Mouse (Mus musculus): ENCODE data around the gene Pgs1. TPM values are rescaled to one million over a fixed set of nuclear protein-coding genes. Genes with fewer than 3 reads are reported as not detected.
A peak's percentile ranks its signal among the peaks of the same experiment; 100 is the strongest.

The Pgs1 gene
- polyA plus RNA-seq, 1 experiment from 2014 or later: 88.6 TPM

DNA sequence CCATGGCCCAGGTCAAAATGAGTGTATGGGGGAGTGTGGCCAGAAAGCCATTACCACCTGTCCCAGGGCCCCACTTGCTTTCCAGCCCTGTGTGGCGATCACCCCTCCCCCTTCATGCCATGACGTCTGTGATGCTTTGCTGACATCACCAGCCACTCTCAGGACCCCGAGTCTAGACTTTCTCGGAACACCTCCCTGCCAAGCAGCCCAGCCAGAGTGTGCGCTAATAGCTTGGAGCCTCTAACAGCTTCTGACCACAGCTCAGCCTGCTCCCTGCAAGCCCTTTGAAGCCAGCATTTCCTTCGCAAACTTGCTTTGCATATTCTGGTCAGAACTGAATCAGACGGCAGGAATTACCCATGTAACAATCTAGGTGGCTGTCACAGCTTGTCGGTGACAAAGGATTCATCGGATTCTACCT, 20.5 kb upstream of the Pgs1 start:
- peaks cover 44% of the 10 kb centered on the region; the same call in 1 of the 2 replicates for H3K4me1 ChIP-seq (ENCODE audit: insufficient read depth, low read depth, low read length)
- ATAC-seq (no peak), DNase-seq (ENCODE audit: low spot score) (no peak)
- peak overlapping the region; percentile 14; the same call in 1 of the 2 replicates for H3K4me2 ChIP-seq (replicated peaks; ENCODE audit: low read depth, low read length)
- H3K27ac ChIP-seq (ENCODE audit: low read length): peak overlapping the region; percentile 90
- no peak overlapping the region for H3K9ac ChIP-seq (replicated peaks; ENCODE audit: low read depth)
- no peaks in the 10 kb centered on the region for H3K27me3 ChIP-seq (replicated peaks; ENCODE audit: insufficient read depth, low read length)
- H3K4me3 ChIP-seq (ENCODE audit: low read depth, low read length): 0 out of 2 replicates have a peak overlapping the region, but pooled peaks have one; percentile 2
- no peaks in the 10 kb centered on the region for H3K36me3 ChIP-seq (ENCODE audit: insufficient read depth, low read length)
- TF ChIP-seq EP300 (IDR thresholded peaks at IDR 0.05) (no peak), CTCF (IDR thresholded peaks at IDR 0.05) (no peak)
- no peaks in the 10 kb centered on the region for H3K9me3 ChIP-seq (ENCODE audit: low read length)
- 42% methylated on average over 9 of the region's 9 CpGs for WGBS

DNA sequence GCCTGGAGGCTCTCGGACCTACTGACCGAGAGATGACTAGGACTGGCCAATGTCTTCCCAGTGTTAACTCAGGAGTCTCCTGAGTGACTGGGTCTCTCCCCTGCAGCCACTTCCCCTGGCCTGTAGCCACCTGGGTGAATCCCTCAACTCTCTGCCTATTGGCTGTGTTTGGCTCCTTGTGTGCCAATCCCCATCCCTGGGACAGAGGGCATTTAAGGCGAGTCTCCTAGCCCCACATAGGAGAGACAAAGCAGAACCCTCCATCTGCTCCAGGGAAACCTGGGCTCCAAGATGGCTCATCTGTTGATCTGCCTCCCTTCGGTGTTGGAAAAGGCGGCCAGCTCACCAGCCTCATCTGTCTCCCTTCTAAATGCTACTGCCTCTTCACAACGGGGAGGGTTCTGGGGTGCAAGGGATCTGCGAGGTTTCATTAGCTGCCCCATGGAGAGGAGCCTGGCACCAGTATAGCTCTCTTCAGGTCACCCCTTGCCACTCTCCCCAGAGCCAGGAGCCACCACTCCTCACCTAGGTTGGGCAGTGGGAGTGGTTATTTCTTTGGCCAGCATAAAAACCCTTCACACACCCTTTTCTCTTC, 19.5 kb upstream of the Pgs1 start:
- Histone ChIP-seq H3K4me3 (ENCODE audit: low read depth, low read length) (peak overlapping the region; percentile 92), H3K4me2 (replicated peaks; ENCODE audit: low read depth, low read length) (peak overlapping the region; percentile 89), H3K27ac (ENCODE audit: low read length) (no peak overlapping the region), H3K4me1 (ENCODE audit: insufficient read depth, low read depth, low read length) (peaks cover 44% of the 10 kb centered on the region; the same call in 1 of the 2 replicates), H3K27me3 (replicated peaks; ENCODE audit: insufficient read depth, low read length) (no peaks in the 10 kb centered on the region), H3K36me3 (ENCODE audit: insufficient read depth, low read length) (no peaks in the 10 kb centered on the region), H3K9ac (replicated peaks; ENCODE audit: low read depth) (no peak overlapping the region; the same call in 1 of the 2 replicates), H3K9me3 (ENCODE audit: low read length) (no peaks in the 10 kb centered on the region)
- ATAC-seq: no peak
- DNase-seq (ENCODE audit: low spot score): no peak
- TF ChIP-seq EP300 (IDR thresholded peaks at IDR 0.05) (no peak), CTCF (IDR thresholded peaks at IDR 0.05) (no peak)
- 77% methylated on average over 7 of the region's 7 CpGs for WGBS

DNA sequence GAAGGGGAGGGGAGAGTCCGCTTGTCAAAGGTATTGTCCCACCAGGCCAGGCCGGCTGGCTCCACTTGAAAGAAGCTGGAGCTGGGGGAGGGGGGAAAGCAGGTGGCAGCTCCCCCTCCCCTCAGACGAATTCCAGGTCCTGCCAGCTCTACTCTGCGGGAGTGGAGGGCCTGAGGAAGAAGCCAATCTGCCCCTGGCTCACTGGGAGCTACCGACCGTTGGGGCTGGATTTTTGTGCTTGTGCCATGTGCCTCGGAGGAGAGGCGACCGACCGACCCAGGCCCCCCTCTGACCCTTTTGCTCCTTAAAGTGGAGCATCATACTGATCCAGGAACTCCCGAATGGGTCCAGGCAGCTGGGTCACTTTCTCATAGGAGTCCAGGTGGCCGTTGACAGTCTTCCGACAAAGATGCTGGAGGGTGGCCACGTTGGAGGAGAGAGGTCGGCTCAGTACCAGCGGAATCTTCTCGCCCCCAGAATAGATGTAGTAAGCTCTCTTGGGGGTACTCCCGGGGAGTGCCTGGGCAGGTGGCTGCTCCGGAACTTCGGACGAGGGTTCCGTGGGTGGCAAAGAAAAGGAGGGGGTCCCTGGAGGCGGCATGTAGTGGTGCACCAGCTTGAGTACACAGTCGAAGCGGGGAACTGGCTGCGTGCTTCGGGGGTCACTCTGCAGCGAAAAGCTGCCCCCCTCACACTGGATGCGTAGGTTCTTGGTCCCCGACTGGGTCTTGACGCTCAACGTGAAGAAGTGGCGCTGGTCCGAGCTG, 18.7 kb upstream of the Pgs1 start:
- Histone ChIP-seq H3K9ac (replicated peaks; ENCODE audit: low read depth) (peak overlapping the region; percentile 97), H3K27ac (ENCODE audit: low read length) (no peak overlapping the region), H3K36me3 (ENCODE audit: insufficient read depth, low read length) (no peaks in the 10 kb centered on the region), H3K9me3 (ENCODE audit: low read length) (no peaks in the 10 kb centered on the region), H3K27me3 (replicated peaks; ENCODE audit: insufficient read depth, low read length) (no peaks in the 10 kb centered on the region), H3K4me2 (replicated peaks; ENCODE audit: low read depth, low read length) (peak overlapping the region; percentile 89), H3K4me3 (ENCODE audit: low read depth, low read length) (peak overlapping the region; percentile 92), H3K4me1 (ENCODE audit: insufficient read depth, low read depth, low read length) (peaks cover 38% of the 10 kb centered on the region; the same call in 1 of the 2 replicates)
- DNase-seq (ENCODE audit: low spot score) (no peak), ATAC-seq (no peak)
- TF ChIP-seq CTCF (IDR thresholded peaks at IDR 0.05): no peak; the same call in 1 of the 2 replicates
- TF ChIP-seq EP300 (IDR thresholded peaks at IDR 0.05): no peak
- 25% methylated on average over 34 of the region's 34 CpGs for whole genome bisulfite sequencing

DNA sequence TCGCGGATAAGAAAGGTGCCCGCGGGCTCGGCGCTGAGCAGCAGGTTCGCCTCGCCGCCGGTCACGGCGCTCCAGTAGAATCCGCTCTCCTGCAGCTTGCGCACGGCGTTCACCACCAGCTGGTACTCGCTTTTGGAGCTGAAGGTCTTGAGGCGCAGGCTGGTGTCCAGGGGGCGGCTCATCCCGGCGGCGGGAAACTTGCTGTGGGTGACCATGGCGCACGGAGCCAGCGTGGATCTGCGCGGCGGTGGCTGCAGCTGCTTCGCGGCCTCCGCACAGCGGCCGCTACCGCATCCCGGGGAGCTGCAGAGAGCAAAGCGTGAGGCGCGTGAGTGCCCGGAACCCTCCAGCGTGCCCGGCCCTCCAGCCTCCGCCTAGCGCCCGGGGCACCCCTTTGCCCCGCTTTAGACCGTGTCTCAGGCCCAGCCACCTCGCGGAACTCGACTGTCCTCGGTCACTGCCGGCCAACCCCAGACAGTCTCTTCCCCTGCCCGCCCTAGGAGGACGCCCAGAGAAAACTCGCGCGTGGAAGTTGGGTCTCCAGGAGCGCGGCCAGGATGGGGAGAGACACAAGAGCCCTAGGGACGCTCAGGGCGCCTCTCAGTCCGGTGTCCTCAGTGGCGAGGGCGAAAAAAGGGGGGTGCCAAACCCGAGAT, 17.9 kb upstream of the Pgs1 start:
- peak overlapping the region; percentile 97 for H3K9ac ChIP-seq (replicated peaks; ENCODE audit: low read depth)
- peak overlapping the region; percentile 89 for H3K4me2 ChIP-seq (replicated peaks; ENCODE audit: low read depth, low read length)
- H3K9me3 ChIP-seq (ENCODE audit: low read length): no peaks in the 10 kb centered on the region
- H3K27ac ChIP-seq (ENCODE audit: low read length): peak overlapping the region; percentile 99
- TF ChIP-seq CTCF (IDR thresholded peaks at IDR 0.05): no peak
- TF ChIP-seq EP300 (IDR thresholded peaks at IDR 0.05): no peak
- peaks cover 33% of the 10 kb centered on the region; the same call in 1 of the 2 replicates for H3K4me1 ChIP-seq (ENCODE audit: insufficient read depth, low read depth, low read length)
- peak; percentile 53 for DNase-seq (ENCODE audit: low spot score)
- no peaks in the 10 kb centered on the region for H3K27me3 ChIP-seq (replicated peaks; ENCODE audit: insufficient read depth, low read length)
- WGBS: 1% methylated on average over 61 of the region's 64 CpGs
- H3K36me3 ChIP-seq (ENCODE audit: insufficient read depth, low read length): no peaks in the 10 kb centered on the region
- peak overlapping the region; percentile 92 for H3K4me3 ChIP-seq (ENCODE audit: low read depth, low read length)
- ATAC-seq: no peak

DNA sequence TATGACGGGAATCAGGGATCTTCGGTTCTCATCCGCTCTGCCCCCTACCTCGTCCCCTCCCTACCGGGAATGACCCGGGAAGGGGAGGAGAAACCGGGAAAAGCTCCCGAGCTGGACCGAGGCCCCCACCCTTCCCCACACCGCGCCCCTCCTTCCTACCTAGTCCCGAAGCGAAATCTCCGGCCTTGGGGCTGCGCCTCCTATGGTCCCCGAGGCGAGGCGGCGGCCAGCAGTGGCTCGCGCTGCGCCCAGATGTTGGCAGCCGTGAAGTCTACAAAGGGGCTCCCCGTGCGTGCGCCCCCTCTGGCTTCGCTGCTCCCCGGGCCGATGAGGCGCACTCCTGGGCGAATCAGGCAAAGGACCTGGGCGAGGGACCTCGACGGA, 17.4 kb upstream of the Pgs1 start:
- Histone ChIP-seq H3K4me3 (ENCODE audit: low read depth, low read length) (peak overlapping the region; percentile 92), H3K9ac (replicated peaks; ENCODE audit: low read depth) (peak overlapping the region; percentile 97), H3K4me2 (replicated peaks; ENCODE audit: low read depth, low read length) (peak overlapping the region; percentile 89), H3K27ac (ENCODE audit: low read length) (peak overlapping the region; percentile 99), H3K36me3 (ENCODE audit: insufficient read depth, low read length) (no peaks in the 10 kb centered on the region), H3K4me1 (ENCODE audit: insufficient read depth, low read depth, low read length) (peaks cover 32% of the 10 kb centered on the region; the same call in 1 of the 2 replicates), H3K9me3 (ENCODE audit: low read length) (no peaks in the 10 kb centered on the region), H3K27me3 (replicated peaks; ENCODE audit: insufficient read depth, low read length) (no peaks in the 10 kb centered on the region)
- no peak for TF ChIP-seq EP300 (IDR thresholded peaks at IDR 0.05)
- peak; percentile 59 for TF ChIP-seq CTCF (IDR thresholded peaks at IDR 0.05)
- peak; percentile 45 for ATAC-seq
- WGBS: 0% methylated on average over 27 of the region's 34 CpGs
- no peak for DNase-seq (ENCODE audit: low spot score)
